Mouse (Mus musculus) A20 (cell line): ENCODE measurements around the gene Necap2.

Experiments used
- DNase-seq: peaks from one replicate; pipeline ENCODE4 v3.0.0-alpha.2; 2011; ENCODE audit warnings: low read depth, low spot score

Necap2 gene

DNA sequence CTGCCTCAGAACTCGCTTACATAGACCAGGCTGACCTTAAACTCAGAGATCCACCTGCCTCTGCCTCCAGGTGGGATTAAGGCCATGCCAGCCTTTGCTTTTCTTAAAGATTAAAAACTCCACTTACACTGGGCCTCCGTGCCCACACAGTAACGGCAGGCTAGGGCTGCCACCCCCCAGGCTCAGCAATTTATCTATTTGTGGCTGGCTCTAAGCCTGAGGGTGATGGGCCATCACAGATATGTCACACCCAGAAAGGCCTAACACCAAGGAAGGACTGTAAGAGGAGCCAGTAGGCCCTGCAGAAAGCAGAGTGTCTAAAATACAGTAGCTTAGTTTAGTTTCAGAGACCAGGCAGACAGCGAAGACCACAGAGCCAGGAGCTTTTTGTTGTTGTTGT, 4.0 kb downstream of the Necap2 start:
- no peak for DNase-seq

DNA sequence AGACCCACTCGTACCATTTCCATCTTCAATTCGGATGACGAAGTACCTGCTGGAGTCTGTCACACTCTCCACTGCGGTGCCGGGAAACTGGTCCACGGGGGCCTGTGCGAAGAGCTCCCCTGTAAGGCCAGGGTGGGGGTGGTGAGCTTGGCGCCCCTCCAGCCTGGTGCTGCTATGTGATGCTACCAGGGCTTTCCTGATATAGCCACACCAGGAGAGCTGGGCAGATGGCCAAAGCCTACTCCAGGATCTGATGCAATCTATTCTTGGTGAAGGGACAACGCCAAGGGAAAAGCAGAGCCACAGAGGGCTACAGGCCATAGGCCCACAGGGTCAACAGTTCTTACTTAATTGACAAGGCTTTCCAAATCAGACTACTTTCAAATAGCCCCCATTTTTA, 4.5 kb downstream of the Necap2 start:
- DNase-seq, result no peak

DNA sequence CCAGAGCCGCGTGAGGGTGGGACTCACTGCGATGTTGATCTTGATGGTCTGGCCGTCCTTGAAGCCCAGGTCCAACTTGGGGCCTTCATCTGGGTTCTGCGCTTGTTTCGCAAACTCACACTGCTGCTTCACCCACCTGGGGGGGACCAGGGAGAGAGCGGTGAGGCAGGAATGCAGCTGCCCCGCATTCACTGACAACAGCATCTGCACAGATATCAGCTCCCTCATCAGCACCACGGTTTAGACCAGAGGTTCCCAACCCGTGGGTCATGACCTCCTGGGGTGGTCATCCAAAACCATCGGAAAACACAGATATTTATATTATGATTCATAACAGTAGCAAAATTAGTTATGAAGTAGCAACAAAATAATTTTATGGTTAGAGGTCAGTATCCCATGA, 5.7 kb downstream of the Necap2 start:
- DNase-seq, result no peak

DNA sequence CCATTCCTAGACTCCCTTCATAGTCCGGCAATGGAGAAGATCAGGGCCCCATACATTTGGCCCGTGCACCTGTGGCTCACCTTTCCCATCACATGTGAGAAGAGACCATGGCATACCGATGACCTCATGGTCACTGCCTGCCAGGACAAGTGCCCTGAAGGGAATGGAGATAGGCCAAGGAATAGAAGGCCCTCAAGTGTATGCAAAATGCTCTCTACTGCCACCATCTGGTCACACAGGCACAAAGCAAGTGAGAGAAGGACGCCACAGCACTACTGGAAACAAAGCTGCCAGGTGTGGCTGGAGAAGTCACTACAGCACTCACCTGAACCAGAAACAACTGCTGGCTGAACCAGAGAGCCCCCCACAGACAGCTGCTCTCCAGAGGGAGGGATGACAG, 8.4 kb downstream of the Necap2 start:
- peak; percentile 59 for DNase-seq

DNA sequence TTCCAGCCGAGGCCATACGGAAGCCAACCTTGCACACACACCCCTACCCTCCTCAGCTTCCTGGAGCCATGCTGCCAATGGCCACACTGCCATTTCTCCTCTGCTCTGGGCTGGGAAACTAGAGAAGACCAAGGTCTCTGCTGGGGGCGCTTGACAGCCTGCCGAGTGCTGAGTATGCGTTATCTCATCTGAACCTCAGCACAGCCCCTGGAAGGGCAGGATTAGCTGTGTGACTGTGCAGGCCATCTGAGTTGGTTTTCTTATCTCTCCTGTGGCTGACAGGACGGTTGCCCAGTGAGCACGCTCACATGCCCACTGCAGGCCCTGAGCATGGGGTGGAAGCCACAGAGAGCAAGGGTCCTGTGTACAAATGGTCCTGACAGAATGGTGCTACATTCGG, 9.5 kb downstream of the Necap2 start:
- DNase-seq, result no peak

DNA sequence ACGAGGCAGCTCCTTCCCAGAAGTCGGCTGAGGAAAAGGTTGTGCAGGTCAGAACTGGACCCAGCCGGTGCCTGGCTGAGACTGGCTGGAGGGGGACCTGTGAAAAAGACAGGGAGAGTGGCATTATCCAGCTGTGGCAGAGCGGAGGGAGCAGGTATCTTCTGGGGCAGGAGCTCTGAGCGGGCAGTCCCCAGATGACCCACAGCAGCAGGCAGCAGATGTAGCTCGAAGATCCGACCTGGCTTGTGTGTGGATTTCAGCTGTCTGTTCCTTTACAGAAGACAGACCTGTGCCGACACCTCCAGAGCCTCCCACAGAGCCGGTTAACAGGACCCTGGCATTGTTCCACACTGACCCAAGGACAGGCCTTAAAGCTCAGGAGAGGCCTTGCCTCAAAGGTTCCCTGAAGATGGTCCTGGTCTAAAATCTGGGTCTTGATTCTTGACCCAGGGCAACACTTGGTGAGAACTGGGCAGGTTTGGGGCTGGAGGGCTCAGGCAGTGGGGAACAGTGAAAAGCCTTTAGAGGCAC, 10.6 kb downstream of the Necap2 start:
- no peak for DNase-seq

DNA sequence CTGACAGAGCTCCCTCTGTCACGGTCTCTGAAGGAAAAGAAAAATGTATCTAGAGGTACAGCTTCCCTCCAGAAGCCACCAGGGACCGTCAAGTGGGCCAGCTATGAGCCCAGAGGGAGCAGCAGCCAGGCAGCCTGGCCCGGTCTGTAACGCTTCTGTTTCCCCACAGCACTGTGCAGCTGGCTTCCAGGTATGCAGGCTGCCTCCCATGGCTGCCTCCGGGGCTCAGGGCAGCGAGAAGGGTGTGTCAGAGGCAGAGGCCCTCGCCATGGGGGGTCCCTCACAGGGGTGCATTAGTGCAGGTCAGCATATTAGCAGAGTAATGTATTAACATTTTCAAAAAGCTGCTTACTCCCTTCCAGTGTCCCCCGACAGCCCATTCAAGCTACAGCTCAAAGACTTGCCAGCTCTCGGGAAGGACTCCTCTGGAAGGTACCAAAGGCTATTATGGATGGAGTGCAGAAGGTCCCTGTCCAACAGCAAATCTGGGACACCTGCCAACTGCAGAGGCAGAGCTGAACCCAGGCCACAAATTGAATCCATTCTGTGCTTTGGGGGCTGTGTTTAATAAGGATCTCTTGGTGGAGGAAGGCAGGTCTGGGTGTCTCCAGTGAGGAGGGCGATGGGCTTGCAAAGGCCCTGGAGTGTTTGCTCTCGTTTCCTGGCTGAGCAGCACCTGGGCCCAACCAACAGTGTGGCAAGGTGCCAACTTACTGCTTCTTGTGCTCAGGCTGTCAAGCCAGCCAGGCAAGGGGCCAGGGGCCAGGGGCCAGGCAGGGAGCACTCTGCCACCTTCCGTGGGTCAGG, 11.2 kb downstream of the Necap2 start:
- no peak for DNase-seq

DNA sequence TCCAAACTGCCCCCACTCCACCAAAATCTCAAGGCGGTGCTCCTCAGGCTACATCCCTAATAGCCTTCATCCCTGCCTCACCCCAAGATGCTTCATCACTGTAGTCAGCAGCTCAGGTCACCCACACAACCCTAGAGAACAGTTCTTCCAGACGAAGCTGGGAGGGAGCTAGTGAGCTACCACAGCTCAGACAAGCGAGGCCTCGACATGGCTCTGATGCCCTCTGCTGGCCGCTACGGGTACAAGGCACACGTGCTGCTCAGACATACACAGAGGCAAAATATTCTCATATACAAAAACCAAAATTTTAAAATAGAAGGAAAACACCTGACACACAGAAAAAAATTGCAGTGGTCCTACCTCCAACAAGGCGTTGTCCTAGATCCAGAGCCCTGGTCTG, 13.0 kb downstream of the Necap2 start:
- DNase-seq, result peak; percentile 87

DNA sequence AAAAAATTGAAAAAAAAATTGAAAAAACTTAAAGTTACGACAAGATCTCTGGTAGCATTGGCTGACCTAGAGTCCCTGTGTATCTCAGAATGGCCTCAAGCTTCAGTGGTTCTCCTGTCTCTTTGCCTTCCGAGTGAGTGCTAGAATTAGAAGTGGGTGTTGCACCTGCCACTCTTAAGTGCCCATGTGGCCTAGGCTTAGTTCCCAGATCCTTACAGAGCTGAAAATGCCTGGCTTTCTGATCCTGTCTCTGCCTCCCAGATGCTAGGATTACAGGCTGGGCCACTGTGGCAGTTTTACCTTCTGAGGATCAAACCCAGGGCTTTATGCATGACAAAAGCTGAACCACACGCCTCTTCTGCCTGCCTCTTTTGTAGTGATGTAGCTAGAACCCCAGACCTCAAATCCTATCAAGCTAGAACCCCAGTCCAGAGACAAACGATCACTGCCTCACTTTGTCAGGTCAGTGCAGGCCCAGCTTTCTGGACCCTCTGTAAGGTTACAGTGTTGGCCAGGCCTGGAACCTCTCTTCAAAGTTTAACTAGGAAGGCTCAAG, 14.0 kb downstream of the Necap2 start:
- DNase-seq, result no peak

DNA sequence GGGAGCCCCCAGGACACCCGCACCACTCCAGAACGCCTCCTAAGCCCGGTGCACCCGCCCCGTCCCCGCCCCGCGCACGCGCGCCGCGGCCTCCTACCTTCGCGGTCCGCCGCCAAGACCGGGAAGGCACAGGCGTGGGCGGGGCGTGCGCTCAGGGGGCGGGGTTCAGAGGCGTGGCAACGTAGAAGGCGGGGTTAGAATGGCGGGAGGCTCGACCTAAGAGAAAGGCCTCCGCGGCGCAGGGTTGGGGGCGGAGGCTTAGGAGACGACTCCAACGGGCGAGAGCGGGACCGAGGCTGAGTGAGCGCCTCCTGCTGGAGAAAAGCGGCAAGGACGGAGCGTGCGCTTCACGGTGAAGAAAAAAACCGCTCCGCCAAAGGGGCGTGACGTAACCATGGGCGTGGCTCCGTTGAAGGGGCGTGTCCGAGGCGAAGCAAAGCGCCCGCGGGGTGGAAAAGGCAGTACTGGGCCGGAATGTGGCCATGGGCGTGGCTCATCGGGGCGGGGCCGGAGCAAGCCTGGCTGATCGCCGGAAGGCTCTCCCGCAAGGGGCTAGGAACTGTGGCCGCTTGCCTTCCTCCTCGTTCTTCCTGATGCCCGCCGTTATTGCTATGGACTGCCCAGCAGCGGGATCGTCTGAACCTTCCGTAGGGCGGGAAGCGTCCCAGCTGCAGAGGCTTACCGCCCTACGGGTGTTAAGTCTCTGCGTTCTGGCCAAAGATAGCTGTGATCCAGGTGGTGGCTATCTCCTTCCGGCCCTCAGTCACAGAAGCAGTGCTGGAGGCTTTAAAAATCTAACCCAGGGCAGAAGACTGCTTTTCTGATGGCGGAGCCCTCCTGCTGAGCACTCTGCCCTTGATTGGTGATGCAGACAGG, 17.5 kb downstream of the Necap2 start, which contains the start of gene Crocc:
Crocc (minus strand) TSS at position 125 of the 876 bp plus-strand sequence.
- DNase-seq, result peak; percentile 100

DNA sequence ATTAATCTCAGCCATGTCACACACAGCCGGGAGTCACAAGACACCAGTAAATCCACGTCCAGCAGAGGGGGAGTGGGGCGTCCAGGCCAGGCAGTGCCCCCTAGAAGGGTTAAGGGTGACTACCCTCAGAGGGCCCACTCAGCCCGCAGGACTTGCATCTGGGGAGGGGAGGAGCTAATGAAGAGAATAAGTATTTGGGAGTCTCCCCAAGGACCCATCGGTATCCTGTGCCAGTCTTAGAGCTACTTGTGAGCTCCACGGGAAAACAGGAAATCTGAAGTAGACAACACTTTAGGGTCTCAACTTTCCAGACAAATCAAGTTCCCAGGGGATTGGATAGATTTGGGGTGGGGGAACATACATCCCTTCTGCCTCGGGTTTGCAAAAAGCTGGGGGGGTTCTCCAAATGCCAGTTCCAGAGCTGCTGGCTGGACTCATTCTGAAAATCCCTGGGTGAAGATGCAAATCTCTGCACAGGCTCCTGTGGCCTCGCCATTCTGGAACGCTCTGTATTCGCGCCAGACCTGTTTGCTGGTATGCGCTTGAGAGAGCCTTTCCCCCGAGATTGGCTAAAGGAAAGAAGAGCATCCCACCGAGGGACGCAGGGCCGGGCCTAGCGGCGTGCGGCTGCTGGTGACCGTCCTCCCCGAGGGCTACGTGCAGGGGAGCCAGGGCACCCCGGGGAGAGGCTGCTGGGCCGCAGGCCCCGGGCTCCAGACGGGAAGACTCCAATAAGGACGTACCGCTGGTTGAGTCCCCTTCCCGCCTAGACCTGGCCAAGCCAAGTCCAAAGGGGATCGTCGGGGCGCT, 18.3 kb downstream of the Necap2 start:
- peak; percentile 8 for DNase-seq

DNA sequence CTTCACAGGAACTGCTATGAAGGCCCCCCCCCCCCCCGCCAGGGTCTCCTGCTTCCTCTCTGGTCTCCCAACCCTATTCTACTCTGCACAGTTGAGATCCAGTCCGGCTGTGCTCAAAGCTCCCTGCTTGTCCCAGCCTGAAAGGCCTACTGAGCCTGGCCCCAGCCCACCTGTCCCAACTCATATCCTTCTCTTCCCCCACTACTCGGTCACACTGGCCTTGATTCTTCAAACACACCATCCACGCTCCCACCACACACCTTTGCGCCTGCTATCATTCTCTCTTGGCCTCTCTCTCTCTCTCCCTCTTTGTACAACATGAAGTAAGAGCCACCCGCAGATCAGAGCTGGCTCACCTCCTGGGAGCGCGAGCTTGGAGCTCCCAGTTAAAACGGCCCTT, 19.3 kb downstream of the Necap2 start:
- DNase-seq, result no peak

DNA sequence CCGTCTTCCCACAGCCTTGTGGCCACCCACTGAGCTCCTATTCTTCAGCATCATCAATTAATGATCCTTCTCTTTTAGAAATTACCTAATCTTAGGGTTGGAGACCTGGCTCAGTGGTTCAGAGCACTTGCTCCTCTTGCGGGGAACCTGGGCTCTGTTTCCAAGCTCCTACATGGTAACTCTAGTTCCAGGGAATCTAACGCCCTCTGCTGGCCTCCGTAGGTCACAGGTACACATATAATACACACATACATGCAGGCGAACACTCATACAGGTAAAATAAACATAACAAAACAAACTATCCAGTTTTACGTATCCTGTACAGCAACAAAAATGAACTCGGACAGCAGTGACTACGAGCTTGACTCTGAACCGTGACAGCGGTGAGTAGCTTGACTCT, 21.2 kb downstream of the Necap2 start:
- no peak for DNase-seq

DNA sequence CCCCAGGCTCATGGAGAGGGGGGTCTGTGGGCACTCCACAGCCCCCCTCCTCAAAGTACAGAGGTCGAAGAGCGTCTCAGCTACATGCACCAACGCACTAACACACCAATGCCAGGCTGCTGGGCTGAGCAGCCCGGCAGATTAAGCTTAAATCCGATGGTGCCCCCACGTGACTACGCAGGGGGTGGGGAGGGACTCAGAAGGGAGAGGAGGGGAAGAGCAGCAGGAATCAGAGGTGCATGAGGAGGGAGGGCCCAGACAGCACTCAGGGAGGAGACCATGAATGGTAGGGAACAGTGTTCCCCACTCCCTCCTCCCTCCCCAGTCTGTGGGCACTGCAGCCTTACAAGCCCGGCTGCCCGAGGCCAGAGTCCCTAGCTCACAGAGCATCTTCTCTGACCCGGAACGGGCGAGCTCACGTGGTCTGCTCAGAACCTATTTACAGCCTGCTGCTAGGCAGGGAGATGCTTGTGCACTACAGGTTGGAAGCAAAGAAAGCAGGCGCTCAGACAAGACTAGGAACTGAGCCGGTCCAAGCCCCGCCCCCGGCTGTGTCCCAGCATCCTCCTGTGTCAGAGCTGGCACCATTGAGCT, 24.5 kb downstream of the Necap2 start:
- DNase-seq, result peak; percentile 79

DNA sequence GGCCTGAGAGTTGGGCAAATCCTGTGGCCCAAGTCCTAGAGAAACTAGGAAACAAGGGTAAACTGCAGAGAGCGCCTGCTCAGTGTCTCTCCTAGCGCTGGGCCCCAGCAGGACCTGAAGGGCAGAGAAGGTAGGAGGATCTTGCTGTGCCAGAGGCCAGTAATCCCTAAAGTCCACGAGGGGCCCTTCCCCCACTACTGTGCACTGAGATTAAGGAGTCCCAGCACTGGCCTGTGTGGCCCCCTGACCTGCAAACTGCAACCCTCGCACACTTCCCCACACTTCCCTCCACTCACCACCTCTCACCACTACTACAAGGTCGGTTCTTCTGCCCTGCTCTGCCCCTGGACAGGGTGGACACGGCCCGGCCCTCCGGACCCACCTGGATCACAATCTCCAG, 25.0 kb downstream of the Necap2 start:
- peak; percentile 10 for DNase-seq

DNA sequence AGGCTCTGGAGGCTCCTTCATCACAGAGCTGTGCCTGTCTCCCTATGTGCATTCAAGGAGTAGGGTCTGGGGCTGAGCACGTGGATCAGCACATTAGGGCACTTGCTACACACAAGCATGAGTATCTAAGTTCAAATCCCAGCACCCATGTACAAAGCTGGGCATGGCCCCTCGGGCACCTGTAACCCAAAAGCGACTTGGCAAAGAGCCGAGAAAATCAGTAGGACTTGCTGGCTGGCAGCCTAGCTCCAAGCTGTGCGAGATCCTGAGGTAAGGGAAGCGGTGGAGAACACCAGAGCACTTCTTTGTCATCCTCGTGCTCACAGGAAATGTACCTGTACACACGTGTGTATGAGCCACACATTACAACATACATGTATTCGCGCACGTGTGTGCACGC, 25.7 kb downstream of the Necap2 start:
- DNase-seq, result no peak

DNA sequence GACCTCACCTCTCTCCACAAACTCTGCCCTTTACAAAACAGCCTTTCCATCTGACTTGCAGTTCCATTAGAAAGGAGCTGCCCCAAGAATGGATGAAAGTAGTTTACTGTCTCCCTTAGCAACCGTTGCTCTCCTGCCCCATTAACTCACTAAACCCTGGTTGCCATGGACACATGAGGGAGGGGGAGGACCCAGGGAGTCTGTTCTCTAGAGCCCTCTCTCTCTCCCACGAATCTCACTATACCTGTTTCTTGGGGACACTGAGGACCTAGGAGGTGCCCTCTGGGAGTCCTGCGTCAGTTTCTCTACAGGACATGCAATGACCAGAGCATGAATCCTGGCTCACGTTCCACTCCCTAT, 28.7 kb downstream of the Necap2 start:
- DNase-seq, result no peak

DNA sequence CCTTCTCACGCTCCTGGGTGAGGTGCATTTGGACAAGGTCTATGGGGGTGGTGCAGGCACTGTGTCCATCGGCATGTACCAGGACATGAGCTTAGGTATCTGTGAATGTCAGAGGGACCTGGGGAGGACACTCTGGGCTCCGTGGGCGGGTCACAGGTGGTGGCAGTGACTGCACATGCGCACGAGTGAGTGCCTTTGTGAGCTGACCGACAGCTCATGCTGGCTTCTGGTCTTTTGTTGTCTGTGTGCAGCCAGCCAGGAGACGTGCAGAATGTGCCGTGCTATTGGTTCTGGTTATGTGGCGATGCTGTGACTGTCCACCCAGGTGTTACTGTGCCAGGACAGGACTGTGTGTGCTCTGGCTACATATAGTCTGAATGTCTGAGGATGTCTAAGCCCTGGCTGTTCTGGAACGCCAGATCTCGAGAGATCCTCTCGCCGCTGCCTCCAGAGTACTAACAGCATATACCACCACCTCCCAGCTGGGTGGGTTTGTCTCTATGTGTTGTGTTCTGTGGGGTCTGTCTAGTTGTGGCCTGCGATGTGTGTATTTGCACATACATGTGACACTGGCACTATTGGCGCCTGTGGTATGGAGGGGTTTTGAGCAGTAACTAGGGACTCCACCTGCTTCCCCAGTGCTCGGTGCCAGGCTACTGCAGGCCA, 29.2 kb downstream of the Necap2 start:
- DNase-seq, result no peak

DNA sequence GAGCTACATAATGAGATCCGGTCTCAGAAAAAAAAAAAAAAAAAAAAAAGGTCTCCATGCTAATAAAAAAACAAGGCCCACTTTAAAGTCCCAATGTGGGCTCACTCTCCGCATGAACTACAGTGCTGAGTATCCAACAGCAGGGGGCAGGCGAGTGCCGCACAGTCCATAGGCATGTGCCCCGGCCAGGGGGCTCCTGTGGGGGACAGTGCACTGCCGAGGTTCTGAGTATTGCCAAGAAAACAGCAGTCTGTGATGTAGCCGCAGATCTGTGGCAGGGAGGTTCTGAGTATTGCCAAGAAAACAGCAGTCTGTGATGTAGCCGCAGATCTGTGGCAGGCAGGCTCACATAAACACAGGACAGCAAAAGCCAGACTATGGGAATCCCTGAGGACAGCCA, 33.3 kb downstream of the Necap2 start:
- peak; percentile 62 for DNase-seq

DNA sequence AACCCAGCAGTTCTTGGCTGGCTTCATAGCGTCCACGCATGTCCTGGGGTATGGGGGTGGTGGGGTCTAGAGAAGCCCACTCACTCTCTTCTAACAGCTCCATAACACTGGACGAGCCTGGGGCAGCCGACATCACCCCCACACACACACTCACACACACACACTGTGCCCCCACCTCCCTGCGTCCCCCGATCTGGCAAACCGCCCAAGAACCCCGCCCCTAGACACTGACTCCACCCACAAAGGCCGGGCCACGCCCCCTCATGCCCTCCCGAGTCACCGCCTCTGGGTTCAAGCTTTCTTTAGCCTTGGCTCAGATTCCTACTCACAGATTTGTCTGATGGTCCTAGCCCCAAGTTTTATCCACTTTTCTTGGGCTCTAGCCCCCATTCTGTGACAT, 37.0 kb downstream of the Necap2 start:
- DNase-seq, result no peak
